Comparison of ENCODE assay signal across 7 mouse cellular contexts in genomic region chr19:36926553-36927236, GRCm38 (mm10). TPM values are rescaled to one million over a fixed set of nuclear protein-coding genes. Genes with fewer than 3 reads are reported as not detected.
DNase-seq lines count a peak whose midpoint lies in the region; ATAC-seq lines count a peak whose summit lies in the region.

No protein-coding gene starts in this region.

- WGBS in neural tube, embryonic 11.5 days, result 2% methylated on average over 26 of the region's 26 CpGs
- WGBS in embryonic facial prominence, embryonic 10.5 days, result 3% methylated on average over 26 of the region's 26 CpGs
- 2% methylated on average over 26 of the region's 26 CpGs for WGBS in intestine, embryonic 14.5 days
- WGBS in neural tube, embryonic 12.5 days, result 1% methylated on average over 26 of the region's 26 CpGs

- H3K27ac ChIP-seq in neural tube, embryonic 11.5 days (ENCODE audit: low read depth, low read length), result peak overlapping the region; percentile 88
- peak overlapping the region; percentile 94 for H3K27ac ChIP-seq in embryonic facial prominence, embryonic 10.5 days (replicated peaks)
- H3K27ac ChIP-seq in intestine, embryonic 14.5 days (ENCODE audit: low read depth), result peak overlapping the region; percentile 91
- H3K27ac ChIP-seq in neural tube, embryonic 12.5 days, result peak overlapping the region; percentile 80; the same call in 1 of the 2 replicates

- ATAC-seq in neural tube, embryonic 11.5 days (ENCODE audit: insufficient read depth, low FRiP score, low TSS enrichment), result no peak
- no peak for ATAC-seq in intestine, embryonic 14.5 days (replicated peaks; ENCODE audit: low FRiP score, low TSS enrichment, low read depth)
- no peak for ATAC-seq in neural tube, embryonic 12.5 days (ENCODE audit: low FRiP score, low read depth)

- H3K9me3 ChIP-seq in neural tube, embryonic 11.5 days (ENCODE audit: control insufficient read depth, low read length), result no peaks in the 10 kb centered on the region
- no peaks in the 10 kb centered on the region for H3K9me3 ChIP-seq in embryonic facial prominence, embryonic 10.5 days
- no peaks in the 10 kb centered on the region for H3K9me3 ChIP-seq in intestine, embryonic 14.5 days (ENCODE audit: control insufficient read depth, low read length)
- H3K9me3 ChIP-seq in neural tube, embryonic 12.5 days, result no peaks in the 10 kb centered on the region

- H3K9ac ChIP-seq in neural tube, embryonic 11.5 days (ENCODE audit: low read length), result peak overlapping the region; percentile 89
- peak overlapping the region; percentile 90 for H3K9ac ChIP-seq in intestine, embryonic 14.5 days (ENCODE audit: low read length)
- peak overlapping the region; percentile 91 for H3K9ac ChIP-seq in neural tube, embryonic 12.5 days

- H3K4me1 ChIP-seq in neural tube, embryonic 11.5 days (ENCODE audit: control insufficient read depth, insufficient read depth, low read length), result peaks cover 4% of the 10 kb centered on the region; the same call in 1 of the 2 replicates
- H3K4me1 ChIP-seq in embryonic facial prominence, embryonic 10.5 days, result peaks cover 17% of the 10 kb centered on the region
- peaks cover 13% of the 10 kb centered on the region for H3K4me1 ChIP-seq in intestine, embryonic 14.5 days (replicated peaks; ENCODE audit: control insufficient read depth, insufficient read depth, low read length)
- peaks cover 9% of the 10 kb centered on the region for H3K4me1 ChIP-seq in neural tube, embryonic 12.5 days

- no peak for DNase-seq in neural tube, embryonic 11.5 days (ENCODE audit: low spot score)
- no peak for DNase-seq in neural tube, embryonic 10.5 days (ENCODE audit: extremely low spot score, low spot score)
- no peak for DNase-seq in embryonic facial prominence, embryonic 10.5 days (ENCODE audit: low spot score)
- DNase-seq in intestine, embryonic 14.5 days (ENCODE audit: low spot score), result no peak
- no peak for DNase-seq in gastrocnemius, postnatal 10 days
- DNase-seq in layer of hippocampus, postnatal 10 days (ENCODE audit: low spot score in 2 of 2), result no peak

- H3K36me3 ChIP-seq in neural tube, embryonic 11.5 days (ENCODE audit: control insufficient read depth, insufficient read depth, low read length), result no peaks in the 10 kb centered on the region
- 0 out of 2 replicates have a peak, but pooled peaks cover 4% of the 10 kb centered on the region for H3K36me3 ChIP-seq in embryonic facial prominence, embryonic 10.5 days (replicated peaks)
- no peaks in the 10 kb centered on the region for H3K36me3 ChIP-seq in intestine, embryonic 14.5 days (ENCODE audit: control insufficient read depth, insufficient read depth, low read length)
- H3K36me3 ChIP-seq in neural tube, embryonic 12.5 days, result no peaks in the 10 kb centered on the region

- no peaks in the 10 kb centered on the region for H3K27me3 ChIP-seq in neural tube, embryonic 11.5 days (ENCODE audit: control insufficient read depth, insufficient read depth, low read length)
- no peaks in the 10 kb centered on the region for H3K27me3 ChIP-seq in embryonic facial prominence, embryonic 10.5 days (replicated peaks; ENCODE audit: low read depth, poor library complexity, severe bottlenecking)
- no peaks in the 10 kb centered on the region for H3K27me3 ChIP-seq in intestine, embryonic 14.5 days (replicated peaks; ENCODE audit: control insufficient read depth, insufficient read depth, low read length)
- no peaks in the 10 kb centered on the region for H3K27me3 ChIP-seq in neural tube, embryonic 12.5 days (replicated peaks)

- H3K4me2 ChIP-seq in neural tube, embryonic 11.5 days (ENCODE audit: low read depth), result peak overlapping the region; percentile 50
- H3K4me2 ChIP-seq in intestine, embryonic 14.5 days (ENCODE audit: low read length), result peak overlapping the region; percentile 66
- peak overlapping the region; percentile 70 for H3K4me2 ChIP-seq in neural tube, embryonic 12.5 days (replicated peaks)

- peak overlapping the region; percentile 95 for H3K4me3 ChIP-seq in neural tube, embryonic 11.5 days (ENCODE audit: low read depth, low read length)
- peak overlapping the region; percentile 91 for H3K4me3 ChIP-seq in embryonic facial prominence, embryonic 10.5 days
- H3K4me3 ChIP-seq in intestine, embryonic 14.5 days (ENCODE audit: low read depth, low read length), result peak overlapping the region; percentile 95
- H3K4me3 ChIP-seq in neural tube, embryonic 12.5 days, result peak overlapping the region; percentile 91

RNA-seq across cellular contexts. Expression of gene Btaf1, which starts 0.8 kb away (rescaled TPM):
- 21.9 and 22.2 TPM in 2 replicates for polyA plus RNA-seq in neural tube, embryonic 11.5 days (2014; fragmentation: Nextera tagmentation; extraction: Ambion mirVana)
- polyA plus RNA-seq in embryonic facial prominence, embryonic 10.5 days (2016; fragmentation: Nextera tagmentation; extraction: Ambion mirVana), result 16.6 and 20.3 TPM in 2 replicates
- polyA plus RNA-seq in intestine, embryonic 14.5 days (2014; fragmentation: Nextera tagmentation; extraction: Ambion mirVana), result 15.3 and 16.0 TPM in 2 replicates
- polyA plus RNA-seq in neural tube, embryonic 12.5 days (2016; fragmentation: Nextera tagmentation; extraction: Ambion mirVana), result 15.7 and 17.3 TPM in 2 replicates
- total RNA-seq in gastrocnemius, postnatal 10 days (2021), result 10 to 100 TPM; 10.3 to 10.7 TPM
- total RNA-seq in layer of hippocampus, postnatal 10 days (2021), result 10 to 100 TPM; 20.0 to 20.5 TPM

RNA-seq across cellular contexts. Expression of gene Fgfbp3, which starts 7.3 kb away (rescaled TPM):
- polyA plus RNA-seq in neural tube, embryonic 11.5 days (2014; fragmentation: Nextera tagmentation; extraction: Ambion mirVana), result 60.8 and 65.0 TPM in 2 replicates
- 9.1 and 11.7 TPM in 2 replicates for polyA plus RNA-seq in embryonic facial prominence, embryonic 10.5 days (2016; fragmentation: Nextera tagmentation; extraction: Ambion mirVana)
- polyA plus RNA-seq in intestine, embryonic 14.5 days (2014; fragmentation: Nextera tagmentation; extraction: Ambion mirVana), result 3.5 and 3.8 TPM in 2 replicates
- polyA plus RNA-seq in neural tube, embryonic 12.5 days (2016; fragmentation: Nextera tagmentation; extraction: Ambion mirVana), result 99.2 and 108 TPM in 2 replicates
- total RNA-seq in gastrocnemius, postnatal 10 days (2021), result 1 to 10 TPM; 2.0 to 4.4 TPM
- 10 to 100 TPM; 11.3 to 13.5 TPM for total RNA-seq in layer of hippocampus, postnatal 10 days (2021)
